Mouse (Mus musculus) kidney, postnatal 0 days (tissue): ENCODE measurements around the gene Grip1. TPM values are rescaled to one million over a fixed set of nuclear protein-coding genes. Genes with fewer than 3 reads are reported as not detected.

Source experiments
- ATAC-seq: fragments of 200-750 bp; cut with Nextera tagmentation; replicated peaks from 2 replicates; pipeline ENCODE4 v1.8.0; 2017; ENCODE audit warnings: low read depth, moderate number of reproducible peaks, moderate TSS enrichment, moderate library complexity; ENCODE audit not compliant: low FRiP score
- DNase-seq: peaks from one replicate; pipeline ENCODE4 v3.0.0-alpha.2; 2016; ENCODE audit warnings: low spot score
- H3K27ac ChIP-seq: fragments of 300-500 bp; sonication (generic); 2 replicates; pipeline ENCODE4 v1.5.1; 2014; ENCODE audit warnings: mild to moderate bottlenecking
- H3K27me3 ChIP-seq: fragments of 300-500 bp; sonication (generic); 2 replicates; pipeline ENCODE4 v1.6.1; 2014; ENCODE audit warnings: low read length, mixed read lengths; ENCODE audit not compliant: insufficient read depth
- H3K36me3 ChIP-seq: fragments of 300-500 bp; sonication (generic); 2 replicates; pipeline ENCODE4 v1.6.1; 2014; ENCODE audit warnings: low read length, mixed read lengths; ENCODE audit not compliant: insufficient read depth
- H3K4me1 ChIP-seq: fragments of 300-500 bp; sonication (generic); replicated peaks from 2 replicates; pipeline ENCODE4 v1.6.1; 2014; ENCODE audit warnings: antibody characterized with exemption, low read length, mixed read lengths; ENCODE audit not compliant: insufficient read depth
- H3K4me2 ChIP-seq: fragments of 300-500 bp; sonication (generic); 2 replicates; pipeline ENCODE4 v1.6.1; 2014; ENCODE audit warnings: mild to moderate bottlenecking, low read length, moderate library complexity, mixed read lengths
- H3K4me3 ChIP-seq: fragments of 300-500 bp; sonication (generic); replicated peaks from 2 replicates; pipeline ENCODE4 v1.5.1; 2014; ENCODE audit warnings: low read depth, low read length
- H3K9ac ChIP-seq: fragments of 300-500 bp; sonication (generic); 2 replicates; pipeline ENCODE4 v1.6.1; 2014; ENCODE audit warnings: low read depth, low read length
- H3K9me3 ChIP-seq: fragments of 300-500 bp; sonication (generic); replicated peaks from 2 replicates; pipeline ENCODE4 v1.6.1; 2016; ENCODE audit warnings: low read length, inconsistent platforms, mixed read lengths
- CTCF ChIP-seq: IDR thresholded peaks from 2 replicates; pipeline ENCODE4 v1.5.1; 2016; ENCODE audit warnings: antibody characterized with exemption, low read depth, mild to moderate bottlenecking, moderate library complexity
- WGBS: fragments of 180-500 bp; shearing (Covaris S2); extraction: QIAGEN DNeasy Blood & Tissue Kit; methylation state at CpG from one replicate; pipeline ENCODE4 v1.1.7; 2014; 5-methylcytosine and 5-hydroxymethylcytosine counted together
- polyA plus RNA-seq: library from polyadenylated mRNA; unstranded; fragments of >200 nt; fragmentation: Nextera tagmentation; extraction: Ambion mirVana; gene quantifications from 2 replicates; pipeline ENCODE4 v1.2.1, GENCODE M21; 2015

Grip1 gene
- polyA plus RNA-seq, 1 experiment from 2014 or later, result 3.1 TPM

DNA sequence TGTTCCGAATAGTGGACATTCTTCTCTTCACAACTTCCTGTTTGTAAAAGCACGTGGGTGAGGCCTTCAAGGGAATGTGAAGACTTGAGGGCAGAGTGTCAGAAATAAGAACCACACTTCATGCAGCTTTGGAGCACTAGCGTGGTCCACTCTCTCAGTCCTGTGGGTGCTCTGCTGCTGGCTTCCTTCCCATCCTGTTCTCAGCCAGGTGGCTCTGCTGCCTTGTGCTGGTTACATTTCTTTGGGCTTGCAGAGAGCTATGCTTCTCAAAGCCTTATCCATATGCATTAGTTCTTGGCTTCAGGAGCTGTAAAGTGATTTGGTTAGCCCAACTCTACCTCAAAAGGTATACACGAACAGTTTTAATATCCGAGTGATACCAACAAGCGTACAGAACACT, 497.8 kb downstream of the Grip1 start:
- H3K9me3 ChIP-seq, result no peaks in the 10 kb centered on the region
- no peak overlapping the region for H3K4me2 ChIP-seq
- DNase-seq (no peak), ATAC-seq (no peak)
- H3K4me3 ChIP-seq, result no peak overlapping the region
- no peaks in the 10 kb centered on the region for H3K27me3 ChIP-seq
- no peak for TF ChIP-seq CTCF
- H3K36me3 ChIP-seq, result no peaks in the 10 kb centered on the region
- no peak overlapping the region for H3K27ac ChIP-seq
- WGBS, result 73% methylated on average over 6 of the region's 6 CpGs
- H3K9ac ChIP-seq, result no peak overlapping the region
- no peaks in the 10 kb centered on the region for H3K4me1 ChIP-seq

DNA sequence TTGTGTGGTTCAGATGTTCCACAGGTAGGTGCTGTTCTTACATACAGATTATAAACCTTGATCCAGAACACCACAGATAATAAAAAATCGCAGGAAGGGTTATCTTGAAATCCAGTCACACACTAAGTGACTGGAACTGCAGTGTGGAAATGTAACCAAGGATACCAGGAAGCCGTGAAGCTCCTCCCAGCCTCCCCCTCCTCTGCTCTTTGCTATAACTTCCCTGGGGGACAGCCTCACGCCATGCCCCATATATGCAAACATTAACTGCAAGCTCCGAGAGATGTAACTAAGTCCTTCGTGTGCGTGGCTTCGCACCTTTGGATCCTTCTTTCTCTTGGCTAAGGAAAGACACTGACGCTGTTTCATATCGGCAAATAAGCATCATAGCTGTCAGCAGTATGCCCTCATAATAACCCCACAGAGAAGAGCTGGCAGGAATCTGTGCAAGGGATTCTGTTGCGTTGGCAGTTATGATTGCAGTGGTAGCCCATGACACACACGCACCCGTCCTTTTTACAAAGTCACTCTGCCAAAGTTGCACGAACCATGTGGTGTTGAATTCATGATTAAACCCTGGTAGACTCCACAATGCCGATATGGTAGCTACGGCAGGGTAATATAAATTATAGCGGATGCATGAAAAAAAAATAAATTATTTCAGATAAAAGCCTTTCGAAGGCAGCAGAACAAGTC, 503.8 kb downstream of the Grip1 start:
- H3K9me3 ChIP-seq, result no peaks in the 10 kb centered on the region
- DNase-seq (no peak), ATAC-seq (no peak)
- no peak overlapping the region for H3K27ac ChIP-seq
- H3K4me1 ChIP-seq, result 0 out of 2 replicates have a peak, but pooled peaks cover 5% of the 10 kb centered on the region
- H3K36me3 ChIP-seq, result no peaks in the 10 kb centered on the region
- no peaks in the 10 kb centered on the region for H3K27me3 ChIP-seq
- WGBS, result 75% methylated on average over 17 of the region's 17 CpGs
- no peak overlapping the region for H3K4me2 ChIP-seq
- H3K9ac ChIP-seq, result no peak overlapping the region
- no peak overlapping the region for H3K4me3 ChIP-seq
- no peak for TF ChIP-seq CTCF

DNA sequence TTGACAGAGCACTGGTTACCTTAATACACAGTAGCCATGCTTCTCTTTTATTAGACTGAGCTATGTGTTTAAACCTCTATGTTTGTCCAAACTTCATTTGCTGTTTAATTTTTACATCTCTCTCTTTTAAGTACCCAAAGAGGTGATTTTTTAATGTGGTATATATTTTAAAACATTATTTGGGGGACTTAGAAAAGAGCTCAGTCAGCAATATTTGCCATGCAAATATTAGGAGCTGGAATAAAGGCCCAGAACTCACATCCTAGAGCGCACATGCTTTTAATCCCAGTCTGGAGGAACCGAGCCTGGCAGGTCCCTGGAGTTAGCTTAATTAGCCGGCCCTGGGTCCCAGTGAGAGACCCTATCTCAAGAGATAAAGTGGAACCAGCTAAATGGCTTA, 507.3 kb downstream of the Grip1 start:
- no peak overlapping the region for H3K4me2 ChIP-seq
- TF ChIP-seq CTCF, result no peak
- H3K27ac ChIP-seq, result no peak overlapping the region
- 0 out of 2 replicates have a peak, but pooled peaks cover 5% of the 10 kb centered on the region for H3K4me1 ChIP-seq
- no peaks in the 10 kb centered on the region for H3K36me3 ChIP-seq
- H3K4me3 ChIP-seq, result no peak overlapping the region
- H3K27me3 ChIP-seq, result no peaks in the 10 kb centered on the region
- no peak overlapping the region for H3K9ac ChIP-seq
- H3K9me3 ChIP-seq, result no peaks in the 10 kb centered on the region
- DNase-seq (no peak), ATAC-seq (no peak)
- 82% methylated on average over 3 of the region's 3 CpGs for WGBS

DNA sequence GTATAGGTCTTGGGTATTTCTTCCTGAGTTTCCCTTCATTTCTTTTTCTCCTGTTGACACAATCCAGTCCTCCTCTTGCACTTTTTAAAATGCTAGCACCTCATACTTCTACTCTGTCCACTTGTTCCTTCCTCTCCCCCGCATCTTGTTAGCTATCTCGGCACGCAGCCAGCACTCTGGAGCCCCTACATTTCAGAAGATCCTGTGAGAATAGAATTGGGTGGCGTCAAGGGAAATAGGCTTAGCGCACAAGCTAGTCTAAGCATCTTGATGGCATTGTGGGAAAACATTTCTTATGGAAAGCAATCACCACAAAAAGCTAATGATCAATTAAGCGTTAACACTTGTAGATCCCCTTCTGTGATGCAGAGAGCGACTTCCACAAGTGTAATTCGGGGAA, 512.7 kb downstream of the Grip1 start:
- no peak for ATAC-seq
- Histone ChIP-seq H3K4me2 (no peak overlapping the region), H3K9ac (no peak overlapping the region), H3K4me1 (0 out of 2 replicates have a peak, but pooled peaks cover 5% of the 10 kb centered on the region), H3K27me3 (no peaks in the 10 kb centered on the region), H3K27ac (no peak overlapping the region), H3K4me3 (no peak overlapping the region), H3K36me3 (no peaks in the 10 kb centered on the region), H3K9me3 (no peaks in the 10 kb centered on the region)
- DNase-seq, result peak; percentile 21
- no peak for TF ChIP-seq CTCF
- 41% methylated on average over 8 of the region's 8 CpGs for WGBS

DNA sequence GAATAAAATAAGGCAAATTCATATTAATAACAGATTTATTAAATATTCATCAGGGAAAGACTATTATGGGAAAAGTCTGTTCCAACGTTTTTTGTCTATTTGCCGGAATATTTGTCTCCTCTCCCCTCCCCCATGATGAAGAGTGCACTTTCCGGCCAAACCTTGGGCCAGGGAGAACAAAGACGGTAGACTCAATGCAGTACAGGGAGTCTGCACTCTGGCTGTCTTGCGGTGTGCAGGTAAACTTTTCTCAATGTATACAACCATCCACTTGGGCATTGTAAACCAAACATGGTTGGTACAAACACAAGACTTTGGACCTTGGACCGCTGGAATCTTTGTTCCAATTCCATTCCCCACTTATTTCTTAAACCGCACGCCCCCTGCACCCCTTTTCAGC, 525.8 kb downstream of the Grip1 start:
- no peaks in the 10 kb centered on the region for H3K36me3 ChIP-seq
- no peaks in the 10 kb centered on the region for H3K9me3 ChIP-seq
- no peaks in the 10 kb centered on the region for H3K27me3 ChIP-seq
- no peak for TF ChIP-seq CTCF
- no peak overlapping the region for H3K27ac ChIP-seq
- ATAC-seq (no peak), DNase-seq (no peak)
- no peaks in the 10 kb centered on the region for H3K4me1 ChIP-seq
- WGBS, result 63% methylated on average over 8 of the region's 8 CpGs
- no peak overlapping the region for H3K4me3 ChIP-seq
- H3K9ac ChIP-seq, result no peak overlapping the region
- H3K4me2 ChIP-seq, result no peak overlapping the region

DNA sequence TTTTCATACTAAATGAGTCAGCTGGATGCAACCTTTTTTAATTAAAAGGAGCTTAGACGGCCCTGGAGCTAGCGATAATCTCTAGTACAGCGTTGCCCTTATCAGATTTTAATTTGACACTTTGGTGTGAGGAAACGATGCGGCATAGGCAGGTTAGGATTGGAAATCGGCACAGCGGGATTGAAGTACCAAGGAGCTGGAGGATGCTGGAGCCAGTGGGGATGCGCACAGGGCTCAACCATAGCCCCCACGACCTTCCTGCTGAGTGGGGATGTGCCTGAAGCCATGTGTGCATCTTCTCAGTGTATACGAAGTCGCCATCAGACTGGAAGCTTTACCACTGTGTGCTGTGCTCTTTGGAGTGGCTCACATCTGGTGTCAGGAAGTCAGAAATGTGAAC, 526.4 kb downstream of the Grip1 start:
- Histone ChIP-seq H3K4me2 (no peak overlapping the region), H3K27ac (no peak overlapping the region), H3K36me3 (no peaks in the 10 kb centered on the region), H3K9me3 (no peaks in the 10 kb centered on the region), H3K9ac (no peak overlapping the region), H3K27me3 (no peaks in the 10 kb centered on the region), H3K4me1 (no peaks in the 10 kb centered on the region), H3K4me3 (no peak overlapping the region)
- no peak for TF ChIP-seq CTCF
- WGBS, result 64% methylated on average over 11 of the region's 11 CpGs
- DNase-seq, result no peak
- no peak for ATAC-seq

DNA sequence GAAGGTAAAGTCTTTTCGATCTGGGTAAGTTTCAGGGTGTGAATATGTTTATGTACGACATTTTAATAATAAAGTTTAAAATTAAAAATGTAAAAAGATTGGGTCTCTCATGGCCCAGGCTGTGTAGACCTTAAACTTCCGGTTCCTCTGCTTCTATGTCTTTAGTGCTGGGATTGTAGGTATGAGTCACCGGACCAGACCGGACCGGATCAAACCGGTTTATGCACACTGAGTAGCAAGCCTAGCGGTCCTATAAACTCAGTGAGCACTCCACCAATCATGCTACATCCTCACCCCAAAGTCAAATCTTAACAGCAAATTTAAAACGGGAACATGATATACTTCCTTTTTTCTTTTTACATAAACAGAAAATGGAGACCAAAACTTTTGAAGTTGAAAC, 530.7 kb downstream of the Grip1 start:
- DNase-seq (peak; percentile 10), ATAC-seq (no peak; the same call in 1 of the 2 replicates)
- Histone ChIP-seq H3K9me3 (no peaks in the 10 kb centered on the region), H3K4me1 (no peaks in the 10 kb centered on the region), H3K27me3 (no peaks in the 10 kb centered on the region), H3K4me3 (no peak overlapping the region), H3K36me3 (no peaks in the 10 kb centered on the region), H3K9ac (no peak overlapping the region), H3K27ac (no peak overlapping the region), H3K4me2 (no peak overlapping the region)
- no peak for TF ChIP-seq CTCF
- 78% methylated on average over 9 of the region's 9 CpGs for WGBS
